8 mouse cellular contexts compared by ENCODE assay signal in the genomic region with DNA sequence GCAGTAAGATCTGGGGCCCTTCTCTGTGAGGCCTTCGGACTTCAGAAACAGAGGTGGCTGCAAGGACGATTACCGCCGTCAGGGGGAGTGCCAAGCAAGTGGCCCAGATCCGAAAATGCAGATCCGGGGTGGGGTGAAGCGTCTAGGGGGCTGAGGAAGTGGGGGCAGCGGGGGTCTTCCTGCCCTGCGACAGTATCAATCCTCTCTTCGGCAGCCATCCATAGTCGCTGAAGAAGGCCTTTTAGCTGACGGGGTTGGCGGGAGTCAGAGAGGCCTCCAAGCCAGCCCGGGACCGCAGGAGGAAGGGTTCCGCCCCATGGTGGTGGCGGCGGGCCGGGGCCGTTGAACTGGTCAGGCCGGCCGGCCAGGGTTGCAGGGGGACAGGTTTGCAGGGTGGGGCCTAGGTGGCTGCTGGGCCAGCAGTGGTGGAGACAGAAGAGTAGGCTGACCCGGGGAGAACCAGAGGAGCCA. TPM values are rescaled to one million over a fixed set of nuclear protein-coding genes. Genes with fewer than 3 reads are reported as not detected.
DNase-seq lines count a peak whose midpoint lies in the region; ATAC-seq and TF ChIP-seq lines count a peak whose summit lies in the region.

No protein-coding gene starts in this region.

- peak; percentile 52 for TF ChIP-seq CTCF in lung, adult 2 months (IDR thresholded peaks at IDR 0.05; ENCODE audit: insufficient read depth, low read length)

- H3K27me3 ChIP-seq in neural tube, embryonic 13.5 days = no peaks in the 10 kb centered on the region

- H3K27ac ChIP-seq in neural tube, embryonic 13.5 days (replicated peaks) = no peak overlapping the region

- H3K9me3 ChIP-seq in neural tube, embryonic 13.5 days = no peaks in the 10 kb centered on the region

- peak; percentile 79 for DNase-seq in 3134 (ENCODE audit: extremely low read depth, insufficient read length, low spot score)
- DNase-seq in Muller cell, postnatal 12 days (ENCODE audit: inconsistent ontology term) = peak; percentile 55
- DNase-seq in embryo, embryonic 10.5 days (ENCODE audit: low spot score) = peak; percentile 75
- DNase-seq in heart, adult 18-20 months = peak; percentile 73 to 80
- DNase-seq in kidney, adult 11 months = peak; percentile 51
- peak; percentile 73 for DNase-seq in lung, adult 2 months
- peak; percentile 71 for DNase-seq in thymus, postnatal 0 days (ENCODE audit: low spot score)

- H3K4me3 ChIP-seq in lung, adult 2 months (replicated peaks; ENCODE audit: extremely low read depth, low read depth, low read length) = peak overlapping the region; percentile 66
- H3K4me3 ChIP-seq in neural tube, embryonic 13.5 days = peak overlapping the region; percentile 32

- WGBS in lung, adult 2 months = 22% methylated on average over 23 of the region's 23 CpGs
- 11% methylated on average over 23 of the region's 23 CpGs for WGBS in neural tube, embryonic 13.5 days

- no peak for TF ChIP-seq POLR2A in lung, adult 2 months (IDR thresholded peaks at IDR 0.05; ENCODE audit: borderline replicate concordance, extremely low read depth, low read depth, low read length)

- peak overlapping the region; percentile 51 for H3K4me2 ChIP-seq in neural tube, embryonic 13.5 days

- no peak for ATAC-seq in neural tube, embryonic 13.5 days (ENCODE audit: low read depth)

- peak overlapping the region; percentile 58 for H3K9ac ChIP-seq in neural tube, embryonic 13.5 days

- 0 out of 2 replicates have a peak, but pooled peaks cover 3% of the 10 kb centered on the region for H3K36me3 ChIP-seq in neural tube, embryonic 13.5 days

- H3K4me1 ChIP-seq in lung, adult 2 months (ENCODE audit: control insufficient read depth, insufficient read depth, low read length) = peaks cover 3% of the 10 kb centered on the region
- peaks cover 33% of the 10 kb centered on the region for H3K4me1 ChIP-seq in neural tube, embryonic 13.5 days (replicated peaks)

RNA-seq across cellular contexts. Expression of a gene that starts 6.9 kb away (rescaled TPM):
- 1 to 10 TPM; 2.1 to 2.8 TPM for total RNA-seq in heart, adult 18-20 months (2021)
- polyA plus RNA-seq in lung, adult 2 months (2012; rRNA removed) = 9.4 and 13.7 TPM in 2 replicates
- 5.2 and 6.9 TPM in 2 replicates for polyA plus RNA-seq in neural tube, embryonic 13.5 days (2015; fragmentation: Nextera tagmentation; extraction: Ambion mirVana)
- polyA plus RNA-seq in thymus, postnatal 0 days (2015; fragmentation: Nextera tagmentation; extraction: Ambion mirVana) = 2.2 and 2.3 TPM in 2 replicates

RNA-seq across cellular contexts. Expression of a gene that starts 44.7 kb away (rescaled TPM):
- under 1 TPM in 1 of 2 experiments, not detected in 1; 0.36 TPM for total RNA-seq in heart, adult 18-20 months (2021)
- polyA plus RNA-seq in lung, adult 2 months (2012; rRNA removed) = 14.2 and 19.5 TPM in 2 replicates
- 21.4 and 27.8 TPM in 2 replicates for polyA plus RNA-seq in neural tube, embryonic 13.5 days (2015; fragmentation: Nextera tagmentation; extraction: Ambion mirVana)
- polyA plus RNA-seq in thymus, postnatal 0 days (2015; fragmentation: Nextera tagmentation; extraction: Ambion mirVana) = 0.23 and 0.37 TPM in 2 replicates

Comparison
In these comparisons a context has a peak if more than half of its experiments do, and no peak if none do; other contexts are left out.
1. RNA of a gene that starts 44.7 kb away (polyA plus RNA-seq): 21.4 to 27.8 TPM in neural tube, embryonic 13.5 days and 14.2 to 19.5 TPM in lung, adult 2 months; 0.23 to 0.37 TPM in thymus, postnatal 0 days; every median in the first group is over 10 times any median in the second.
2. Peak in every context shown above with its lines, with median percentiles within 50 percentile points of each other: DNase-seq.